Mouse (Mus musculus): ENCODE results near the gene Tex19.2. TPM values are rescaled to one million over a fixed set of nuclear protein-coding genes. Genes with fewer than 3 reads are reported as not detected.
"Not testable (repeated sequence)": the region's sequence is repeated elsewhere in the genome, so short reads cannot be mapped to it uniquely, and the experiment has no call there.

The Tex19.2 gene
- polyA plus RNA-seq, 1 experiment from 2014 or later, result not detected

DNA sequence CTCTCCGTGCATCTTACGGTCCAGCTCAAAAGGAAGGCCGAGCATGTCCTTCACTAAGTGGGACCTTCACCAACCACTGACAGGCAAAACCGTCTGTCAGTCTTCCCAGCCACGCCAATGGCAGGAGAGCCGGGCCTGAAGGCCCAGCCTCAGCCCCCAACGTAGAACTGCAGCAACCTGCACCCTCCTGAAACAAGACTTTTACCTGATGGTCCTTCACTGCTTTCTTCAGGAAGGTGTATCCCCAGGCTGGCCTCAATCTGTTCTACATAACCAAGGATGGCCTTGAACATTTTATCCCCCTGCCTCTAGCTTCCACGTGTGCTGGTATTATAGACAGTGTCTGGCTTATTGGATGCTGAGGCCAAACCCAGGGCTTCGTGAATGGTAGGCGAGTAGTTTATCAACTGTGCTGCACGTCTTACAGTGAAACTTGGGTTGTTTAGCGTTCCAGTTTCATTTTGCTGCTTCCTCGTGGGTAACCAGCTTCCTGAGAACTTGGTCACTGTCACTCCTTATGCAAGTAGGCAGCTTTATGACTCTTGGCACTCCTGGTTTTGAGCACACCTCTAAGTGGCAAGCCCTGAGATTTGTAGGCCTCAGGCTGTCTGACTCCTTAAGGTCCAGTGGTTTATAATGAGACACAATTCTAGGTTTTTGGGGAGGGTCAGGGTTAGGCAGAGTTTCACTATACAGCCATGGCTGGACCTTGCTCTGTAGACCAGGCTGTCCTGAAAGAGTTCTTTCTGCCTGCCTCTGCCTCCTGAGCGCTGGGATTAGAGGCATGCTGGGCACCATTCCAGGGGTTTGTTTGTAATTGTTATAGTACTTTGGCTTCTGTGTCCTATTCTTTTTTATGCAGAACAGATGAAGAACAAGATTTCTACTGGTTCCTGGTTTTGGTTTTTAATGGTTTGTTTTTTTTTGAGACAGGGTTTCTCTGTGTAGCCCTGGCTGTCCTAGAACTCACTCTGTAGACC, 25.6 kb downstream of the Tex19.2 start:
- Histone ChIP-seq H3K36me3 (ENCODE audit: inconsistent target) (no peaks in the 10 kb centered on the region), H3K27ac (no peak overlapping the region), H3K4me3 (ENCODE audit: inconsistent target) (no peak overlapping the region), H3K79me2 (ENCODE audit: inconsistent target) (no peaks in the 10 kb centered on the region)
- WGBS (ENCODE audit: missing documents), result 72% methylated on average over 14 of the region's 14 CpGs

DNA sequence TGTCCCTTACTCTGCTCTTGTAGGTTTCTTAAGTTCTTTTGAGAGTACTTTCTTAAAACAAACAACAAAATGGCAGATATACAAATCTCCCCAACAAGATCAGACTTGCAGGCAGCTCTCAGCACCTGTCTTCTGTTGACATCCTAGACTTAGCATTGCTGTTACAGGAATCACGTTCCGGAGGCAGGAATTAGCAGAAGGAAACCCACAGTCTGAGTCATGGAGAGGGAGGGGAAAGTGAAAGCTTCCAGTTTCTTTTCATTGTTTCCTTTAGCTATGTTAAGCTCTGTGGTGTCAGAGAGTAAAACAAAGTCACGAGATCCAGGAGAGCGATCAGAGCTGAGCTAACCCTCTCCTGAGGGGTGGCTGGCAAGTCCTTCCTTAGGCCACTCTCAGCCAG, 27.5 kb downstream of the Tex19.2 start:
- Histone ChIP-seq H3K27ac (no peak overlapping the region), H3K36me3 (ENCODE audit: inconsistent target) (no peaks in the 10 kb centered on the region), H3K79me2 (ENCODE audit: inconsistent target) (no peaks in the 10 kb centered on the region), H3K4me3 (ENCODE audit: inconsistent target) (no peak overlapping the region)
- 13% methylated on average over 4 of the region's 4 CpGs for WGBS (ENCODE audit: missing documents)

DNA sequence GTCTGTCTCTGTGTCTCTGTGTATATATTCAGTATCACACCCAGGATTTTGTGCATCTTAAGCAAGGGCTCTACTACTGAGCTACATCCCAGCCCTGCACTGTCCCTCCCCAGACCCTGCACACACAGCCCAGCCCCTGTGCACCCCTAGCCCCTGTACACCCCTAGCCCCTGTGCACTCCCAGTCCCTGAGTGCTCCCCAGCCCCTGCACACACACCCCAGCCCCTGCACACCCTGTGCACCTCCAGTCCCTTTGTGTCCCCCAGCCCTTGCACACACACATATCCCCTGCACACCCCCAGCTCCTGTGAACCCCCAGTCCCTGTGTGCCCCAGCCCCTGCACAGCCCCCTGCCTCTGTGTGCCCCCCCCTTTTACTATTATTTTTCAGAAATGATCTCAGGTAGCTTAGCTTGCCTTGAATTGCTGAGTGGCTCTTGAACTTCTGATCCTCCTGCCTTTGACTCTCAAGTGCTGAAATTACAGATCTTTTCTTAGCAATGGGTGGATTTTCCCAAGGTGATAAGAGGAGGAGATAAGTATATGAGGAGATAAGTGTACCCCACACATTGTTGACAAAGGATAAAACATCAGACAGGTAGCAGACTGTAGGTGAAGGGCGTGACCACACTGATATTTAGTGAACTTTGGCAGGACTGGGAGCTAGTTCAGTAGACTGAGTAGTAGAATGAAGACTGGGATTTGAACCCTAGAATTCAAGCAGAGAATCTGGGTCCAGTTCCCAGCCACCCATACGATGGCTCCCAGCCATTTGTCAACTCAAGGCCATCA, 28.5 kb downstream of the Tex19.2 start:
- Histone ChIP-seq H3K4me3 (ENCODE audit: inconsistent target) (no peak overlapping the region), H3K27ac (no peak overlapping the region), H3K36me3 (ENCODE audit: inconsistent target) (no peaks in the 10 kb centered on the region), H3K79me2 (ENCODE audit: inconsistent target) (no peaks in the 10 kb centered on the region)
- WGBS (ENCODE audit: missing documents), result 89% methylated on average over 2 of the region's 2 CpGs

DNA sequence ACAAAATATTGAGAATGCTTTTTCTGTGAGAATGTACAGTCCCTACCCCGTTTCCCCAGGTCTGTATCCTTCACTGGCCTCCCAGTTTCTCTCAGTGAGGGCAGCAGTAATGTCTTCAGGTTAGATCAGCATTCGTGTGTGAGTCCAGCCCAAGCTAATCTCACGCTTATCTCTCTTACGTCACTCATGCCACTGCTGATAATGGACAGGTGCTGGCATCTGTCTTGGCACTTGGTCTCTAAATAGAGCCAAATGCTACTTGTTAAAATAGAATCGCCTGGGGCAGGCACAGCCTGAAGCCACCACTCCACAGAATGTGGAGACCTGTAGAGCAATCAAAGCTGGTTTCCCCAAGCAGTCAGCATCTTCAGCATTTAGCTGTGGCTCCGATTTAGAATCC, 29.5 kb downstream of the Tex19.2 start:
- H3K27ac ChIP-seq, result no peak overlapping the region
- H3K4me3 ChIP-seq (ENCODE audit: inconsistent target), result no peak overlapping the region
- H3K36me3 ChIP-seq (ENCODE audit: inconsistent target), result no peaks in the 10 kb centered on the region
- 90% methylated on average over 6 of the region's 6 CpGs for WGBS (ENCODE audit: missing documents)
- no peaks in the 10 kb centered on the region for H3K79me2 ChIP-seq (ENCODE audit: inconsistent target)

DNA sequence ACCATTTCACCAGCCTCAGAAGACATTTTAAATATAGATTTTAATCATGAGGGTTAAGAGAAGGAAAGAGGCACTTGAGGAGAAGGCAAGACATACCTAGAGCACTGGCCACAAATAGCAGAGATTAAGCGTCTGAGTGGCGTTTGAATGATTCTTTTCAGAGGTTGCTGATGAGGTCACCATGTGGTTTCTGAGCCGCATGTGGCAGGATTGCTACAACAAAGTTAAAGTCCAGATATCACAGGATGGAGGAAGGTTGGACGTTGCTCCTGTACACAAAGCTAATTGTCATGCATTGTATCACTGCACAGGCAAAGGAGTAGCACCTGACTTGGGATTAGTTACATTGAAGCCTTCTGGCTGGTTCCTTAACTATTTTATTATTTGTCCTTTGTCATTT, 32.2 kb downstream of the Tex19.2 start:
- 50% methylated on average over 4 of the region's 4 CpGs for WGBS (ENCODE audit: missing documents)
- Histone ChIP-seq H3K36me3 (ENCODE audit: inconsistent target) (no peaks in the 10 kb centered on the region), H3K79me2 (ENCODE audit: inconsistent target) (no peaks in the 10 kb centered on the region), H3K27ac (no peak overlapping the region), H3K4me3 (ENCODE audit: inconsistent target) (no peak overlapping the region)

DNA sequence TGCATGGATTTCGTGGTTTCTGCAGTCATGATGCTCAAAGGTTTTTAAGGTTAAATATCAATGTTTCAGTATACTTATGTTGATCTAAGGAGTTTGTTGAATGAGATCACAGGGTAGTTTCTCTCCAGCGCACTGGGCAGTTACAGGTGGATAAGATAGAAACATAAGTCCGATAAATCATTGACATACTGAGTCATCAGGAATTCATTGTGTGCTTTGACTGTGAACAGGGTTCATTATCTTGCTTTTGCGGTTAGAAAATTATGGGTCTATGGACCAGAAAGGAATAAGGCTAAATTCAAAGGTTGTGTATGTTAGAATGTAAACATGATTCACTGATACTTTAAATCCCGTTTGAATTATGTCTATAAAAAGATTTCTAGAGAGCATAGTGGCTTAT, 33.3 kb downstream of the Tex19.2 start:
- 94% methylated on average over 5 of the region's 5 CpGs for WGBS (ENCODE audit: missing documents)
- no peaks in the 10 kb centered on the region for H3K36me3 ChIP-seq (ENCODE audit: inconsistent target)
- no peak overlapping the region for H3K27ac ChIP-seq
- H3K4me3 ChIP-seq (ENCODE audit: inconsistent target), result no peak overlapping the region
- no peaks in the 10 kb centered on the region for H3K79me2 ChIP-seq (ENCODE audit: inconsistent target)

DNA sequence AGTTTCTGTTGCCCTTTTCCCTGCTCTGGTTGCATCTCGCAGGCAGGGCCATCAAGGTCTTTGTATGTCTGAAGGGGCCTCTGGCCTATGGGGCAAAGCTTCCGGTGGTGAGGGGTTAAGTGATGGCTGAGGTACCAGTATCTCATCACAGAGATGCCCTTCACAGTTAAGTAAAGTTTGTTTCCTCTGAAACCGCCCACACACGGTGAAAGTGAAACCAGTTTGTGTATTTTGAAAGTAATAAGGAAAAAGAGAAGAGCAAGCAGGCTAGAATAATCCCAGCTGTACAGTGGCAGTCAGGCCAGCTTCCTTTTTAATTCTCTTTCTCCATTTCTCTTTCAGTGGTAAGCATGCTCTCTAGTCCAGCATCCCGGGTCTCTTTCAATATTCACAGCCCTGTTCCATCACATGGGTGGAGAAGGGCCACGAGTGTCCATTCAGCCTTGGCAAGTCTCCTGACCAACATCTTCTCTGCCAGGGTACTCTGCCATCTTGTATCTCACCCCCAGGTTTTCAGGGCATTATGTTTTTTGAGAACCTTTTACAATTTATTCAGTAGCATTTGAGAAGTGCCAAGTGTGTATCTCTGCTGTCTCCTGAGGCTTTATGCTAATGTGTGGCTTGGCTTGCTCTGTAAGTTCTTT, 35.5 kb downstream of the Tex19.2 start:
- peak overlapping the region; percentile 58 for H3K27ac ChIP-seq
- 3% methylated on average over 6 of the region's 6 CpGs for whole genome bisulfite sequencing (ENCODE audit: missing documents)
- peak overlapping the region; percentile 8; the same call in 1 of the 2 replicates for H3K4me3 ChIP-seq (ENCODE audit: inconsistent target)
- H3K79me2 ChIP-seq (ENCODE audit: inconsistent target), result no peaks in the 10 kb centered on the region
- H3K36me3 ChIP-seq (ENCODE audit: inconsistent target), result no peaks in the 10 kb centered on the region

DNA sequence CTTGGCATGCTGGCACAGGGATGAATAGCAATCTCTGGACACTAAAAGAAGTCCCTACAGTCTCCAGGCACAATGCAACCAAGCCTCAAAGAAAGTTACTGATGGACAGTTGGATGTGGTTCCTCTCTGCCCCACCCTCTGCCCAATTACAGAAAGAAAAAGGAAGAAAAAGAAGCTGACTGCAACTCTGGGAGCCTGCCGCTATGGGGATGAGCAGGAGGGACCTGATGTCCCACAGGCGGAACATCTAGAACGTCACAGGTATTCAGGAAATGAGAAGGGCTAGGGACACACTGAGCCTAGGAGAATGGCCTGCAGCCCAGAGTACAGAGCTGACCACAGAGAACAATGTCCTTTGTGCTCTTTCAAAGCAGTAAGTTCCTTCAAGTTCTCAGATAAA, 36.2 kb downstream of the Tex19.2 start:
- Histone ChIP-seq H3K79me2 (ENCODE audit: inconsistent target) (no peaks in the 10 kb centered on the region), H3K4me3 (ENCODE audit: inconsistent target) (peak overlapping the region; percentile 8; the same call in 1 of the 2 replicates), H3K36me3 (ENCODE audit: inconsistent target) (no peaks in the 10 kb centered on the region), H3K27ac (peak overlapping the region; percentile 58)
- WGBS (ENCODE audit: missing documents), result 18% methylated on average over 3 of the region's 3 CpGs

DNA sequence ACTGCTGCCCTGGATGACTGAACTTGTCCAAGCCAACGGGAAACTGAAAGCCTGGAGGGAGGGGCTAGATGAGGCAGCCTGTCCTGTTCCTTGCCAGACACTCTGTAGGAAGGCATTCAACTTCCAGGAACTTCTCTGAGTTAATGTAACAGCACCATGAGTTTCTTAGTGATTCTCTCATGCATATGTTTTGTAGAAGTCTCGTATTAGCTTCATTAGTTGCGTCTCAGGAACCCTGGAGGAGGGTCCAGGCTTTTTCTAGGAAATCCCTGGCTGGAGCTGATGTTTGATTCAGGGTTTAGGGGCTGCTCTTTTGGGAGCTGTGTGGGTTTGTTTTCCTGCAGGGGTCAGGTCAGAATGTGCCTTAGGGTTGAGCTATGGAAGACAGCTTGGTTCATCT, 37.4 kb downstream of the Tex19.2 start, which contains the start of gene Sectm1a:
Gene Sectm1a, minus strand, starts transcription at position 101 of the 400 bp plus-strand sequence.
- Histone ChIP-seq H3K36me3 (ENCODE audit: inconsistent target) (no peaks in the 10 kb centered on the region), H3K79me2 (ENCODE audit: inconsistent target) (no peaks in the 10 kb centered on the region), H3K4me3 (ENCODE audit: inconsistent target) (no peak within 1 kb of the TSS), H3K27ac (no peak within 1 kb of the TSS)
- 83% methylated on average over 3 of the region's 3 CpGs for WGBS (ENCODE audit: missing documents)

DNA sequence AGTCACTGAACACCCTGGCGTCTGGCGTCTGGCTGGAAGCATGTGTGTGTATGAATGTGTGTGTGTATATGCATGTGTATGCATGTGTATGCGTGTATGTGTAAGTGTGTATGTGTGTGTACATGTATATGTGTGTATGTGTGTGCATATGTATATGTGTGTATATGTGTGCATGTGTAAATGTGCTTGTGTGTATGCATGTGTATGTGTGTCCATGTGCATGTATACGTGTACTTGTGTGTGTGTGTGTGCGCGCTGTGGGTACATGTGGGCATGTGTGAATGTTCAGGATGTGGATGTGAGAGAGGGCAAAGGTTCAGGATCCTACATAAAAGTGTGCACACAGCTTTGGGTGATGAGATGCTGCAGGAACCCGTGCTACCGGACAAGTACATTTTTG, 38.1 kb downstream of the Tex19.2 start:
- 89% methylated on average over 8 of the region's 8 CpGs for WGBS (ENCODE audit: missing documents)
- H3K79me2 ChIP-seq (ENCODE audit: inconsistent target), result no peaks in the 10 kb centered on the region
- H3K36me3 ChIP-seq (ENCODE audit: inconsistent target), result no peaks in the 10 kb centered on the region
- no peak overlapping the region for H3K27ac ChIP-seq
- H3K4me3 ChIP-seq (ENCODE audit: inconsistent target), result no peak overlapping the region

DNA sequence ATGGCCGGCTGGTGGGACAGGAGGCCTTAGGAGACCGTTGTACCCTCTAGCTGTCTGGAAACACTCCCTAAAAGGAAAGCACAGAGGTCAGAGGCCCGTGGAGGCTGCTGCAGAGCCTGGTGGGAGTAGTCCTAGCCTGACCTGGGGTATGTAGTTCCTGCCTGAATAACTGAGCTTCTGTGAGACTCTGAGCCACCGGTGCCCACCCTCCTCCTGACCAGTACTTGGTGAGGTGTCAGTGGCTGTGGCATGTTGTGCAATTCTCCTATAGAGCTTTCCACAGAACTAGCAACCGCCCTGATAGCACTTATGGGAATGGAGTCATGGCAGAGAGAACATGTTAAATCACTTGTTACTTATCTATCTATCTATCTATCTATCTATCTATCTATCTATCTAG, 42.8 kb downstream of the Tex19.2 start:
- no peaks in the 10 kb centered on the region for H3K36me3 ChIP-seq (ENCODE audit: inconsistent target)
- H3K4me3 ChIP-seq (ENCODE audit: inconsistent target), result no peak overlapping the region
- 56% methylated on average over 5 of the region's 5 CpGs for whole genome bisulfite sequencing (ENCODE audit: missing documents)
- no peak overlapping the region for H3K27ac ChIP-seq
- no peaks in the 10 kb centered on the region for H3K79me2 ChIP-seq (ENCODE audit: inconsistent target)

DNA sequence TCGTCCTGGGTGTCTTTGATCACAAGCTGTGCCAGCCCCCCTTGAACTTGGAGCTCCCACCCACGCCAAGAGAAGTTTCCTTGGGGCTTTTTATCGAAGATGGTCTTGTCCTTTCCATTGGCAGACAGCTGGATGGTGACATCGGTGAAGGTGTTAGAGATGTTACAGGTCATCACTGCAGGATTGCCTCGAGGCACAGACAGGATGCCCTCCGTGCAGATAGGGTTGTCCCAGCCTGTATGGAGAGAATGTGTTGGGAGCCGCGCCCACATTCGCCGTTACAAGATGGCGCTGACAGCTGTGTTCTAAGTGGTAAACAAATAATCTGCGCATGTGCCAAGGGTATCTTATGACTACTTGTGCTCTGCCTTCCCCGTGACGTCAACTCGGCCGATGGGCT, 48.8 kb downstream of the Tex19.2 start:
- H3K4me3 ChIP-seq (ENCODE audit: inconsistent target); H3K27ac ChIP-seq; H3K36me3 ChIP-seq (ENCODE audit: inconsistent target); H3K79me2 ChIP-seq (ENCODE audit: inconsistent target): not testable (repeated sequence)
- 97% methylated on average over 11 of the region's 16 CpGs for WGBS (ENCODE audit: missing documents)

DNA sequence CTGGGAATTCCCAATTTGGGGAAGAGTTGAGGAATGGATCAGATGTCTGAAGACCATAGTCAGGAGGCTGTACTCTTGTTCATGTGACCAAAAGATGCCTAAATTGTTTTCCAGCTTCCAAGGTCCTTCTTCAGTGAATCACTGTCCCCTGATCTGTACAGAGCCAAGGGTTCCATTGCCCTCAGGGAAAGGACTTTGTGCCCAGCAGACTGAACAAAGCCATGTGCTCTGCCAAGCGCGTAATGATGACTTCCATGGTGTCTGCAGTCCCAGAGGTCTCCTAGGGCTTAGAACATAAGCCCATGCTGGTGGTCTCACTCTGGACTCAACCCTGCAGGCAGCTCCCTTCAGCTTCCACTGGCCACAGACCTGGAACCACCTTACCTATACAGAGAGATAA, 50.6 kb downstream of the Tex19.2 start:
- Histone ChIP-seq H3K79me2 (ENCODE audit: inconsistent target) (no peaks in the 10 kb centered on the region), H3K4me3 (ENCODE audit: inconsistent target) (no peak overlapping the region), H3K36me3 (ENCODE audit: inconsistent target) (no peaks in the 10 kb centered on the region), H3K27ac (no peak overlapping the region)
- 95% methylated on average over 2 of the region's 2 CpGs for WGBS (ENCODE audit: missing documents)
